Mouse (Mus musculus): ENCODE data around the gene Fbrsl1.

DNA sequence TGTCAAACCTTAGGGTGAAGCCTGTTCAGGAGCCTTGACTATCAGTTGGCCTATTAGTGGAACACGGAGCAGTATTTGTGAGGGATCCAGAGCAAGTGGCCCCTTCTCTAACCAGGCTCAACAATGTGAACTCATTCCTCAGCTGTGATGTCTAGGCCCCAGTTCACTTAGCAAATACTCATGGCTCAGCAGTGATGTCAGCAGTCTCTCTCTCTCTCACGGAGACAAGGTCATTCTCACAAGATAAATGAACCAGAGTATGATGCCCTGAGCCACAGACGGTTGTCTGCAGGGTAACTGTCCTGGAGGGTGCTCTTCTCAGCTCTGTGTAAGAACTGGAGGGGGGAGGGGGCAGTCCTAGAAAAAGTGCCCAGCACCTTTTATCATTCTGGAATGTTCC is 44.4 kb downstream of the Fbrsl1 start:
- TF ChIP-seq CHD2 (IDR thresholded peaks at IDR 0.05; ENCODE audit: low read depth, low read length) (no peak), MAFK (IDR thresholded peaks at IDR 0.05; ENCODE audit: insufficient read depth, low read depth, low read length) (no peak)
